9 mouse cellular contexts compared by ENCODE assay signal in the genomic region with DNA sequence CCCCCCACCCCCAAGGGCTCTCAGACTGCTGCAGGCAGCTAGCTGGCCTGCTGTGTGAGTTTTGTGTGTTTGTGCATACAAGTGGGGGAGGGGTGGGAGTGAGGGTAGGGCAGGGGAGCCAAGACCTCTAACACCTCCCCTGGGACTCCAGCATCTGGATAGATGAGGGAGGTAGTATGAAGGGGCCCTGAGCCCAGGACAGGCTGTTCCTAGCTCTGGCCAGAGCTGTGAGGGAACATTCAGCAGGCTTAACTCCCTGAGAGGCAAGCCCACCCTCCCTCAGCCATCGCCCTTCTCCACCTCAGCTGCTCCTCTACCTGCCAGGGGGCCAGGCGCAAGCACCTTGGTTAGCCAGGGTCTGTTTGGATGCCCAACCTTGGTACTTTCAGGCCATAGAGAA. TPM values are rescaled to one million over a fixed set of nuclear protein-coding genes. Genes with fewer than 3 reads are reported as not detected.
DNase-seq lines count a peak whose midpoint lies in the region; TF ChIP-seq lines count a peak whose summit lies in the region.
"Had no signal": no experiment of that assay in that cellular context is flagged by ENCODE, and none has a peak within 500 bp of the region (broad histone marks: within the 10 kb centered on the region; RNA-seq: fewer than 3 reads in every experiment).

No protein-coding gene starts in this region.

- H3K79me2 ChIP-seq in myocyte (ENCODE audit: control insufficient read depth, insufficient read depth), result no peaks in the 10 kb centered on the region

- intact Hi-C loops in heart, postnatal 10 days (cut with DNase I), result loop anchor here (2.0 kb wide), 1 partner anchor 60 kb away; the partner anchor contains the start of gene Zcchc24

- no peak overlapping the region for H3K27ac ChIP-seq in cerebellum, adult 2 months (ENCODE audit: insufficient read depth, low read length)
- H3K27ac ChIP-seq: liver, embryonic 14.5 days had no signal

- TF ChIP-seq POLR2A in myocyte (IDR thresholded peaks at IDR 0.05; ENCODE audit: insufficient read length, low read depth), result no peak
- no peak for TF ChIP-seq POLR2A in cerebellum, adult 2 months (IDR thresholded peaks at IDR 0.05; ENCODE audit: borderline replicate concordance, insufficient read depth, low read length)

- H3K4me2 ChIP-seq in myocyte (ENCODE audit: low read depth), result peak overlapping the region; percentile 0

- no peak overlapping the region for H3ac ChIP-seq in myocyte (ENCODE audit: control insufficient read depth, insufficient read length)

- WGBS in cerebellum, adult 2 months, result 93% methylated on average over 2 of the region's 2 CpGs

- no peaks in the 10 kb centered on the region for H3K4me1 ChIP-seq in cerebellum, adult 2 months (ENCODE audit: control insufficient read depth, insufficient read depth, low read length)

- peaks cover 11% of the 10 kb centered on the region for H3K36me3 ChIP-seq in myocyte (ENCODE audit: control insufficient read depth, insufficient read depth)

- TF ChIP-seq CTCF in cerebellum, adult 2 months (IDR thresholded peaks at IDR 0.05; ENCODE audit: borderline replicate concordance, insufficient read depth, low read depth, low read length), result no peak

- no peak overlapping the region for H3K4me3 ChIP-seq in myocyte
- H3K4me3 ChIP-seq in cerebellum, adult 2 months (replicated peaks; ENCODE audit: insufficient read depth, low read depth, low read length), result no peak overlapping the region

- peak; percentile 41 for DNase-seq in kidney, postnatal 14 days
- DNase-seq in kidney, adult 11 months, result no peak
- DNase-seq in gastrocnemius, adult 8-10 months (ENCODE audit: low spot score in 2 of 2), result peak; percentile 36 to 40
- DNase-seq in heart, postnatal 10 days, result peak; percentile 70 to 75
- DNase-seq in cerebellum, postnatal 25 days, result no peak
- DNase-seq in cerebellum, adult 2 months, result no peak
- no peak for DNase-seq in thymus, postnatal 0 days (ENCODE audit: low spot score)

- H3K27me3 ChIP-seq in myocyte (ENCODE audit: control insufficient read depth, insufficient read depth, insufficient read length), result no peaks in the 10 kb centered on the region
- H3K27me3 ChIP-seq in cerebellum, adult 2 months (ENCODE audit: control insufficient read depth, insufficient read depth, low read length), result no peaks in the 10 kb centered on the region

TF ChIP-seq in myocyte, 11 proteins besides CTCF, POLR2A, EP300 and RAD21:
- TF ChIP-seq POLR2AphosphoS2 (IDR thresholded peaks at IDR 0.05; ENCODE audit: insufficient read length, low read depth) (peak; percentile 46), MAX (IDR thresholded peaks at IDR 0.05; ENCODE audit: low read depth) (no peak)

RNA-seq across cellular contexts. Expression of gene Ppif, which starts 15.0 kb away (rescaled TPM):
- total RNA-seq in gastrocnemius, adult 8-10 months (2022), result 10 to 100 TPM; 22.9 to 29.3 (median 28.8) TPM
- total RNA-seq in heart, postnatal 10 days (2021), result 100 to 1,000 TPM; 248 to 271 TPM
- 14.1 TPM for polyA plus RNA-seq in myocyte (2012; fragmentation: generic; extraction: Trizol)
- 62.7 and 63.3 TPM in 2 replicates for polyA plus RNA-seq in cerebellum, adult 2 months (2012; rRNA removed)
- polyA plus RNA-seq in thymus, postnatal 0 days (2015; fragmentation: Nextera tagmentation; extraction: Ambion mirVana), result 30.4 and 37.2 TPM in 2 replicates

RNA-seq across cellular contexts. Expression of gene Zcchc24, which starts 59.9 kb away (rescaled TPM):
- 10 to 100 TPM; 54.4 to 82.7 (median 64.0) TPM for total RNA-seq in gastrocnemius, adult 8-10 months (2022)
- total RNA-seq in heart, postnatal 10 days (2021), result 10 to 100 TPM; 51.8 to 60.1 TPM
- 86.2 TPM for polyA plus RNA-seq in myocyte (2012; fragmentation: generic; extraction: Trizol)
- 67.3 and 71.4 TPM in 2 replicates for polyA plus RNA-seq in cerebellum, adult 2 months (2012; rRNA removed)
- 7.6 and 9.0 TPM in 2 replicates for polyA plus RNA-seq in thymus, postnatal 0 days (2015; fragmentation: Nextera tagmentation; extraction: Ambion mirVana)

Comparison
In these comparisons a context has a peak if more than half of its experiments do, and no peak if none do; other contexts are left out.
1. DNase-seq: peak in kidney, postnatal 14 days (single experiment), gastrocnemius, adult 8-10 months (2 of 2) and heart, postnatal 10 days (2 of 2); none in kidney, adult 11 months (single experiment), cerebellum, postnatal 25 days (0 of 2), cerebellum, adult 2 months (0 of 2) and thymus, postnatal 0 days (single experiment).